Mouse (Mus musculus): ENCODE measurements around the gene Utp3. TPM values are rescaled to one million over a fixed set of nuclear protein-coding genes. Genes with fewer than 3 reads are reported as not detected.
"Not testable (repeated sequence)": the region's sequence is repeated elsewhere in the genome, so short reads cannot be mapped to it uniquely, and the experiment has no call there.

The Utp3 gene
- polyA plus RNA-seq, 1 experiment = 9.3 TPM

GRCm38 (mm10) chr5:88540845-88541244, 13.4 kb upstream of the Utp3 start:
- H3K36me3 ChIP-seq (ENCODE audit: control insufficient read depth, insufficient read depth, low read length) = no peaks in the 10 kb centered on the region
- TF ChIP-seq CTCF (IDR thresholded peaks at IDR 0.05; ENCODE audit: extremely low read depth, insufficient read depth, insufficient read length, insufficient replicate concordance) (no peak), POLR2A (IDR thresholded peaks at IDR 0.05; ENCODE audit: low read depth, low read length) (no peak)
- no peak overlapping the region for H3K4me3 ChIP-seq (ENCODE audit: extremely low read depth, insufficient read depth, insufficient read length)
- H3K4me1 ChIP-seq (ENCODE audit: control insufficient read depth, insufficient read depth, insufficient read length) = no peaks in the 10 kb centered on the region
- H3K27me3 ChIP-seq (ENCODE audit: control insufficient read depth, insufficient read depth, low read length) = no peaks in the 10 kb centered on the region
- H3K27ac ChIP-seq (ENCODE audit: insufficient read depth, low read length) = no peak overlapping the region
- no peak for DNase-seq (ENCODE audit: low read depth in 1 of 2, low spot score in 2 of 2)

- no peak for TF ChIP-seq POLR2A (IDR thresholded peaks at IDR 0.05; ENCODE audit: low read depth, low read length)
- TF ChIP-seq CTCF (IDR thresholded peaks at IDR 0.05; ENCODE audit: extremely low read depth, insufficient read depth, insufficient read length, insufficient replicate concordance) = no peak
- Histone ChIP-seq H3K36me3 (ENCODE audit: control insufficient read depth, insufficient read depth, low read length) (no peaks in the 10 kb centered on the region), H3K4me3 (ENCODE audit: extremely low read depth, insufficient read depth, insufficient read length) (no peak overlapping the region), H3K27me3 (ENCODE audit: control insufficient read depth, insufficient read depth, low read length) (no peaks in the 10 kb centered on the region), H3K4me1 (ENCODE audit: control insufficient read depth, insufficient read depth, insufficient read length) (no peaks in the 10 kb centered on the region), H3K27ac (ENCODE audit: insufficient read depth, low read length) (no peak overlapping the region)
- 56% methylated on average over 5 of the region's 5 CpGs for WGBS
- DNase-seq (ENCODE audit: low read depth in 1 of 2, low spot score in 2 of 2) = peak in 1 of 2 experiments; percentile 32
These were observed 11.5 kb upstream of the Utp3 start for GRCm38 (mm10) chr5:88542651-88543282.

GRCm38 (mm10) chr5:88544411-88544810, 9.9 kb upstream of the Utp3 start:
- H3K4me1 ChIP-seq (ENCODE audit: control insufficient read depth, insufficient read depth, insufficient read length); H3K27ac ChIP-seq (ENCODE audit: insufficient read depth, low read length); DNase-seq (ENCODE audit: low read depth in 1 of 2, low spot score in 2 of 2); H3K4me3 ChIP-seq (ENCODE audit: extremely low read depth, insufficient read depth, insufficient read length); H3K27me3 ChIP-seq (ENCODE audit: control insufficient read depth, insufficient read depth, low read length); H3K36me3 ChIP-seq (ENCODE audit: control insufficient read depth, insufficient read depth, low read length): not testable (repeated sequence)
- 88% methylated on average over 1 of the region's 1 CpGs for WGBS

GRCm38 (mm10) chr5:88545536-88545935, 8.7 kb upstream of the Utp3 start:
- no peaks in the 10 kb centered on the region for H3K27me3 ChIP-seq (ENCODE audit: control insufficient read depth, insufficient read depth, low read length)
- WGBS = 82% methylated on average over 7 of the region's 7 CpGs
- no peaks in the 10 kb centered on the region for H3K4me1 ChIP-seq (ENCODE audit: control insufficient read depth, insufficient read depth, insufficient read length)
- H3K27ac ChIP-seq (ENCODE audit: insufficient read depth, low read length) = no peak overlapping the region
- no peaks in the 10 kb centered on the region for H3K36me3 ChIP-seq (ENCODE audit: control insufficient read depth, insufficient read depth, low read length)
- no peak for DNase-seq (ENCODE audit: low read depth in 1 of 2, low spot score in 2 of 2)
- TF ChIP-seq POLR2A (IDR thresholded peaks at IDR 0.05; ENCODE audit: low read depth, low read length) (no peak), CTCF (IDR thresholded peaks at IDR 0.05; ENCODE audit: extremely low read depth, insufficient read depth, insufficient read length, insufficient replicate concordance) (no peak)
- no peak overlapping the region for H3K4me3 ChIP-seq (ENCODE audit: extremely low read depth, insufficient read depth, insufficient read length)

- Histone ChIP-seq H3K27ac (ENCODE audit: insufficient read depth, low read length) (peak overlapping the region; percentile 96), H3K4me1 (ENCODE audit: control insufficient read depth, insufficient read depth, insufficient read length) (peaks cover 8% of the 10 kb centered on the region; the same call in 1 of the 2 replicates), H3K36me3 (ENCODE audit: control insufficient read depth, insufficient read depth, low read length) (peaks cover 2% of the 10 kb centered on the region; the same call in 1 of the 2 replicates), H3K27me3 (ENCODE audit: control insufficient read depth, insufficient read depth, low read length) (no peaks in the 10 kb centered on the region), H3K4me3 (ENCODE audit: extremely low read depth, insufficient read depth, insufficient read length) (peak overlapping the region; percentile 85)
- TF ChIP-seq CTCF (IDR thresholded peaks at IDR 0.05; ENCODE audit: extremely low read depth, insufficient read depth, insufficient read length, insufficient replicate concordance) (no peak), POLR2A (IDR thresholded peaks at IDR 0.05; ENCODE audit: low read depth, low read length) (no peak)
- DNase-seq (ENCODE audit: low read depth in 1 of 2, low spot score in 2 of 2) = no peak
- WGBS = under 1% methylated on average over 29 of the region's 29 CpGs
These were observed 784 bp upstream of the Utp3 start for GRCm38 (mm10) chr5:88553271-88554085.

- Histone ChIP-seq H3K4me3 (ENCODE audit: extremely low read depth, insufficient read depth, insufficient read length) (no peak overlapping the region), H3K27me3 (ENCODE audit: control insufficient read depth, insufficient read depth, low read length) (no peaks in the 10 kb centered on the region), H3K27ac (ENCODE audit: insufficient read depth, low read length) (no peak overlapping the region), H3K4me1 (ENCODE audit: control insufficient read depth, insufficient read depth, insufficient read length) (peaks cover 8% of the 10 kb centered on the region; the same call in 1 of the 2 replicates), H3K36me3 (ENCODE audit: control insufficient read depth, insufficient read depth, low read length) (peaks cover 2% of the 10 kb centered on the region; the same call in 1 of the 2 replicates)
- TF ChIP-seq CTCF (IDR thresholded peaks at IDR 0.05; ENCODE audit: extremely low read depth, insufficient read depth, insufficient read length, insufficient replicate concordance) (no peak), POLR2A (IDR thresholded peaks at IDR 0.05; ENCODE audit: low read depth, low read length) (no peak)
- WGBS = 62% methylated on average over 1 of the region's 1 CpGs
- DNase-seq (ENCODE audit: low read depth in 1 of 2, low spot score in 2 of 2) = no peak
These were observed 4.7 kb downstream of the Utp3 start for GRCm38 (mm10) chr5:88558991-88559390.
